Mouse (Mus musculus) cerebellum, adult 2 months (tissue): ENCODE results near the gene Rere. TPM values are rescaled to one million over a fixed set of nuclear protein-coding genes. Genes with fewer than 3 reads are reported as not detected.

Source experiments
- DNase-seq, 2 experiments: peaks; one replicate each; pipeline ENCODE4 v3.0.0; 2021
- H3K27ac ChIP-seq: fragments of 200-500 bp; 2 replicates; pipeline ENCODE4 v1.5.1; 2012; ENCODE audit warnings: low read length, control low read depth, inconsistent platforms; ENCODE audit not compliant: insufficient read depth
- H3K27me3 ChIP-seq: fragments of 200-500 bp; 2 replicates; pipeline ENCODE4 v1.6.1; 2012; ENCODE audit warnings: inconsistent platforms, mild to moderate bottlenecking, low read length, moderate library complexity; ENCODE audit not compliant: control insufficient read depth, insufficient read depth
- H3K4me1 ChIP-seq: fragments of 200-500 bp; 2 replicates; pipeline ENCODE4 v1.6.1; 2011; ENCODE audit warnings: low read length; ENCODE audit not compliant: control insufficient read depth, insufficient read depth
- H3K4me3 ChIP-seq: fragments of 200-500 bp; replicated peaks from 2 replicates; pipeline ENCODE3; 2011; ENCODE audit warnings: mild to moderate bottlenecking, low read depth, low read length, control low read depth; ENCODE audit not compliant: insufficient read depth
- CTCF ChIP-seq: fragments of 200-500 bp; IDR thresholded peaks from 2 replicates; pipeline ENCODE4 v1.5.1; 2011; ENCODE audit warnings: low read depth, mild to moderate bottlenecking, control low read depth, low read length, moderate library complexity, borderline replicate concordance; ENCODE audit not compliant: insufficient read depth
- POLR2A ChIP-seq: fragments of 200-500 bp; IDR thresholded peaks from 2 replicates; pipeline ENCODE4 v1.6.1; 2011; ENCODE audit warnings: low read length, control low read depth, borderline replicate concordance; ENCODE audit not compliant: insufficient read depth
- WGBS: fragments of 180-500 bp; shearing (Covaris S2); methylation state at CpG from one replicate; pipeline ENCODE4 v1.1.7; 2018; 5-methylcytosine and 5-hydroxymethylcytosine counted together
- polyA plus RNA-seq: library from polyadenylated mRNA; depleted of rRNA; stranded (reverse); fragments of >200 nt; gene quantifications from 2 replicates; pipeline ENCODE4 v1.2.3, GENCODE M21; 2012

Gene Rere
- polyA plus RNA-seq, 1 experiment: 69.1 TPM

DNA sequence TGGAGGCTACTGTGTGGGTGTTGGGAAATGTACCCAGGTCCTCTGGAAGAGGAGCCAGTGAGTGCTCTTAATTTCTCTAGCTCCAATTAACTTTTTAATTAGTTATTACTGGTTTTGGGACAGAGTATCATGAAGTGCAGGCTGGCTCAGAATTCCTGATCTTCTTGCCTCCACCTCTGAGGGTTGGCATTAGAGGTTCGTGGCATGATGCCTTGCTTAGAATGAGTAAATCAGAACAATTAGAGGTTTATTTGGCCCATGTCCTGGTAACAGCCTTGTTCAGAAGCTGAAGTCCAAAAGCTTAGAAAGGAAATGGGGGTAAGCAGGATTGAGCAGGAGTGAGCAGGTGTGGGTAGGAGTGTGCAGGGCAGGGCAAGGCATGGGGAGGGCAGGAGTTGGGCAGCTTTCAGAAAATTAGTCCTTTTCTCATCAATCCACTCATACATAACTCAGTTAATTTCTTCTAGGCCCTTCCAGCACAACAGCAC lies 94.0 kb downstream of the Rere start:
- WGBS: 14% methylated on average over 1 of the region's 1 CpGs
- H3K27ac ChIP-seq: no peak overlapping the region

DNA sequence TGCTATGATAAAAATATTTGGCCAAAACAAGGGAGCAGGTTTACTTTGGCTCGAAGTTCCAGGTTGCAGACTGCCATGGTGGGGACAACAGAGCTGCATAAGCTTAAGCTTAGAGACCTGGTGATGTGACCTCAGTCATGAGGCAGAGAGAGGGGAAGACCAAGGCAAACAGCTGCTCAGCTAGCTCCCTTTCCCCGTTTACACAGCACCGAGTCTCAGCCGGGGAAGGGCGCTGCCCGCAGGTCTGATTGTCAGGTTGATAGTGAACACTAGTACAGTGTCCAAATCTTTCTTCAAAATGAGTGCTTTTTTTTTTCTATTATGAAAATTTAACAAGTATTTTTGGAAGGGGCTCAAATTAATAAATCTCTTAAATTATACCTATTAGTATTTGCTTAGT lies 97.9 kb downstream of the Rere start:
- no peak for DNase-seq
- WGBS: 82% methylated on average over 6 of the region's 6 CpGs
- Histone ChIP-seq H3K4me3 (no peak overlapping the region), H3K27me3 (no peaks in the 10 kb centered on the region), H3K4me1 (peaks cover 16% of the 10 kb centered on the region), H3K27ac (no peak overlapping the region)
- TF ChIP-seq POLR2A (no peak), CTCF (no peak)

More for the DNA sequence above, 94.0 kb downstream of the Rere start:
- DNase-seq: peak in 1 of 2 experiments; percentile 46
- peaks cover 21% of the 10 kb centered on the region for H3K4me1 ChIP-seq
- H3K27me3 ChIP-seq: no peaks in the 10 kb centered on the region
- TF ChIP-seq CTCF (no peak), POLR2A (no peak)
- H3K4me3 ChIP-seq: no peak overlapping the region

DNA sequence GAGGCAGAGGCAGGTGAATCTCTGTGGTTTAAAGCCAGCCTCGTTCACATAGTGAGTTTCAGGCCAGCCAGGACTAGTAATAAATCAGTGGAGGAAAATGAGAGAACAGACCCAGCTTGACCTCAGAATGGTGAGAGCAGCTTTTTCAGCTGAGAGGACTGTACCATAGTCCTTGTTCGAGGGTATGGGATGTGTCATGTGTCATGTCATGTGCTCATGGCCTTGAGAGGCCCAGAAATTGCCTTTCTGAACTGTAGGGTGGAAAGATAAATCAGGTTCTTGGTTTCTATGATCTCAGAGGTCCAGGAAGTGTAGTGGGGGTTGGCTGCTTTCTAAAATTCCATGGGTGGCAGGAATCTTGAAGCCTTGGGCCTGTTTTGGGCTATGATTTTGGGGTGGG lies 98.3 kb downstream of the Rere start:
- no peak overlapping the region for H3K4me3 ChIP-seq
- WGBS: 79% methylated on average over 2 of the region's 2 CpGs
- peaks cover 16% of the 10 kb centered on the region for H3K4me1 ChIP-seq
- no peak for DNase-seq
- no peak overlapping the region for H3K27ac ChIP-seq
- H3K27me3 ChIP-seq: no peaks in the 10 kb centered on the region
- TF ChIP-seq CTCF (no peak), POLR2A (no peak)

DNA sequence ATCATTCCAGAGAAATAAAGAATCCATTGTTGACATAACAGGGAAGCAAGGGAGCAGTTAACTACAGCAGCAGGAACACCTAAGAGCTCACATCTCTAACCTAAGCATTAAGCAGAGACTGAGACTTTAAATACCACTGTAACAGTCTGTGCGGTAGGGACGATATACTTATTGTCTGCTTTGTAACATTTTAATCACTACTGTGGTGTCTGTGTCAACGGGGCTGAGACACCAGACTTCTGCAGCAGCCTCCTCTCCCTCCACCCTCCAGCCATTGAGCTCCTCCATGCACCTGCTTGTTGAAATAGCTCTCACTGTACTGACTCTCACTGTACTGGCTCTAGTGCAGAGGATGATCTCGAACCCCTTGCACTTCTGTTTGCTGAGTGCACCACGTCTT lies 98.8 kb downstream of the Rere start:
- 83% methylated on average over 5 of the region's 5 CpGs for WGBS
- no peak for DNase-seq
- TF ChIP-seq POLR2A (no peak), CTCF (no peak)
- no peaks in the 10 kb centered on the region for H3K27me3 ChIP-seq
- H3K4me3 ChIP-seq: no peak overlapping the region
- H3K27ac ChIP-seq: no peak overlapping the region
- H3K4me1 ChIP-seq: peaks cover 12% of the 10 kb centered on the region

DNA sequence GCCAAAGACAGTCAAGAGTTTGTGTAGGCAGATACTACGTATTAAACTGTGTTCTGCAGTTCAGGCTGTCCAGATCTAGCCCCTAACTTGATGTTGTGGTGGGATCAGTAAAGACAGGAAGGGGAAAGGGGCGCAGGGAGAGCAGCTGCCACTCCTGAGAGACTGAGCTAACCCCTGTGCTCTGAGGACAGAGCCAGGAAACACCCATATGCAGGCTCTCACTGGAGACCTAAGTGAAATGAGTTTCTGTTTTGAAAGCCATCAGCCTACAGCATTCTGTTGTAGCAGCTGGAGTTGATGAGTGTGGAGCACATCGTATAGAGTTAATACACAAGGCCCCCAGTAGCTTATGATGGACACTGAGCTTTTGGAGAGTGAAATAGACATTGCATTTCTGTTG lies 101.1 kb downstream of the Rere start:
- DNase-seq: no peak
- Histone ChIP-seq H3K27me3 (no peaks in the 10 kb centered on the region), H3K4me3 (no peak overlapping the region), H3K27ac (no peak overlapping the region), H3K4me1 (peaks cover 4% of the 10 kb centered on the region; the same call in 1 of the 2 replicates)
- TF ChIP-seq CTCF: no peak
- TF ChIP-seq POLR2A: no peak
- 84% methylated on average over 3 of the region's 3 CpGs for WGBS

DNA sequence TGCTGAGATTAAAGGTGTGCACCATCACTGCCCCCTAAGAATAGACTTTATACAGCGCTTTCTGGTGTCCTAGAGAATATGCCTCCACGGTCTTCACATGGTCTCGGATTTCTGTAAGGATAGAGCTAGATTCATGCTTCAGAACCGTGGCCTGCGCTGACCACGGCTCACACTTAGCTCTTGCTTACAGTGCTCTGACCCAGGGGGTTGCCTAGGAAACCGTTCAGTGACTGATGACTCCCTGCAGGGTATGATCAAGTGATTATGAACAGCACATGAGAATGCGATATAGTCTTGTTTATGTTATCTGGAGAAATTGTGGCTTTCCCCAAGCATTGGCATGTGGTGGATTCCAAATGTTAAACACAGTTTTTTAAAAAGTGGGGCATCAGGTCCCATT lies 103.0 kb downstream of the Rere start:
- Histone ChIP-seq H3K4me1 (peaks cover 4% of the 10 kb centered on the region; the same call in 1 of the 2 replicates), H3K27me3 (no peaks in the 10 kb centered on the region), H3K4me3 (no peak overlapping the region), H3K27ac (no peak overlapping the region)
- no peak for DNase-seq
- TF ChIP-seq CTCF: no peak
- TF ChIP-seq POLR2A: no peak
- 62% methylated on average over 8 of the region's 8 CpGs for WGBS

DNA sequence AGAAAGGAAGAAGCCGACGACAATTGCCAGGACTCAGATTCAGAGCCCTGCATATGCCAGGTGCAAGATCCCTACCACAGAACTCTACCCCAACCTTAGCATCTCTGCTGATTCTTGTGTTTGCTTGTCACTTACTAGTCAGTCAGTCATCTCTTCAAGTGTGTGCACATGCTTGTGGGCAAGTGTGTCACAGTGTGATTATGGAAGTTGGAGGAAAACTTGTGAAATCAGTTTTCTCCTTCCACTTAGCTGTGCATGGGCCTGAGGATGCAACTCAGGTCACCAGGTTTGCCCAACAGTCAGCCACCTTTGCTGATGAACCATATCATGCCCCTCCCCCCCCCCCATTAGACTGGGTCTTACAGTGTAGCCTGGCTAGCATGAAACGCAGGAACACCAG lies 103.5 kb downstream of the Rere start:
- Histone ChIP-seq H3K27me3 (no peaks in the 10 kb centered on the region), H3K4me3 (no peak overlapping the region), H3K27ac (no peak overlapping the region), H3K4me1 (peaks cover 4% of the 10 kb centered on the region; the same call in 1 of the 2 replicates)
- WGBS: 37% methylated on average over 3 of the region's 3 CpGs
- no peak for TF ChIP-seq CTCF
- TF ChIP-seq POLR2A: no peak
- DNase-seq: no peak

DNA sequence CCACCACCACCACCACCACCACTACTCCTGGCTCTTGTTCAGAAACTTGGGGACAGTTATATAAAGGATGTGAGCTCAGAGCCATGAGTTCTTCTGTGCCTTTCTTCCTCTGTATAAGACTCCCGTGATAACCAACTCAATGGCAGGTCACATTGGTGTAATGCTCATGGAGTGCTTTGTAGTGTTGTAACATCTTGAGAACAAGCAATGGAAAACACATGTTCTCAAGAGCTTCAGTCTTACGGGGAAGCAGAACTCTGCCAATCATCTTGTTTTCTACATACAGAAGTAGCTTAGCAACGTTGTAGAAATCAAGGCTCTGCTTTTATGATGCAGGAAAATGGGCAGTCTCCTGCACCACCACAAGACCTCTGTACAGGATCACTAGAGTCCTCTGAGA lies 107.1 kb downstream of the Rere start:
- 77% methylated on average over 3 of the region's 3 CpGs for WGBS
- TF ChIP-seq CTCF: no peak
- no peak for TF ChIP-seq POLR2A
- no peaks in the 10 kb centered on the region for H3K27me3 ChIP-seq
- H3K27ac ChIP-seq: no peak overlapping the region
- H3K4me1 ChIP-seq: peaks cover 9% of the 10 kb centered on the region; the same call in 1 of the 2 replicates
- no peak overlapping the region for H3K4me3 ChIP-seq
- DNase-seq: no peak
